Mouse (Mus musculus) layer of hippocampus, postnatal 36 days (tissue): ENCODE measurements around the gene Gng7. TPM values are rescaled to one million over a fixed set of nuclear protein-coding genes. Genes with fewer than 3 reads are reported as not detected.

ENCODE experiments used
- DNase-seq, 2 experiments: peaks; one replicate each; pipeline ENCODE4 v3.0.0; 2022
- total RNA-seq, 2 experiments: library from RNA; stranded (reverse); gene quantifications; 2 replicates each; pipeline ENCODE4 v1.2.3; 2021

Gng7 gene
- total RNA-seq, 2 experiments from 2014 or later = 161 to 175 TPM

GRCm38 (mm10) chr10:80925472-80925871 lies 89.3 kb downstream of the Gng7 start:
- DNase-seq = no peak

- no peak for DNase-seq
Measured at GRCm38 (mm10) chr10:80921923-80922322, 92.8 kb downstream of the Gng7 start.

GRCm38 (mm10) chr10:80917779-80918434 lies 96.8 kb downstream of the Gng7 start, which contains the start of gene Lmnb2:
Gene Lmnb2, minus strand, starts transcription at chr10:80918245.
- peak; percentile 81 to 85 for DNase-seq

GRCm38 (mm10) chr10:80917336-80917778 lies 97.4 kb downstream of the Gng7 start:
- DNase-seq = no peak

GRCm38 (mm10) chr10:80915736-80916135 lies 99.0 kb downstream of the Gng7 start:
- no peak for DNase-seq

- DNase-seq = no peak
Measured at GRCm38 (mm10) chr10:80915260-80915659, 99.5 kb downstream of the Gng7 start.

- no peak for DNase-seq
Measured at GRCm38 (mm10) chr10:80914253-80914656, 100.5 kb downstream of the Gng7 start.

- DNase-seq = no peak
Measured at GRCm38 (mm10) chr10:80913364-80914011, 101.3 kb downstream of the Gng7 start.

GRCm38 (mm10) chr10:80911891-80912290 lies 102.9 kb downstream of the Gng7 start:
- no peak for DNase-seq

- DNase-seq = no peak
Measured at GRCm38 (mm10) chr10:80911354-80911753, 103.4 kb downstream of the Gng7 start.

- no peak for DNase-seq
Measured at GRCm38 (mm10) chr10:80909375-80910162, 105.2 kb downstream of the Gng7 start.

- DNase-seq = no peak
Measured at GRCm38 (mm10) chr10:80904709-80905108, 110.0 kb downstream of the Gng7 start.

GRCm38 (mm10) chr10:80904004-80904693 lies 110.6 kb downstream of the Gng7 start:
- DNase-seq = no peak

GRCm38 (mm10) chr10:80903282-80903681 lies 111.5 kb downstream of the Gng7 start:
- DNase-seq = no peak

GRCm38 (mm10) chr10:80902273-80902940 lies 112.3 kb downstream of the Gng7 start:
- DNase-seq = no peak

GRCm38 (mm10) chr10:80901409-80902272 lies 113.1 kb downstream of the Gng7 start:
- no peak for DNase-seq

- peak; percentile 99 for DNase-seq
Measured at GRCm38 (mm10) chr10:80900318-80901247, 114.2 kb downstream of the Gng7 start, which contains the start of gene Timm13. Gene Timm13, minus strand, starts transcription at chr10:80900969.

- DNase-seq = no peak
Measured at GRCm38 (mm10) chr10:80899591-80900317, 115.0 kb downstream of the Gng7 start.

GRCm38 (mm10) chr10:80899074-80899473 lies 115.7 kb downstream of the Gng7 start:
- no peak for DNase-seq
